Mouse (Mus musculus): ENCODE data around the gene Ifna6. TPM values are rescaled to one million over a fixed set of nuclear protein-coding genes. Genes with fewer than 3 reads are reported as not detected.

Gene Ifna6
- polyA plus RNA-seq, 1 experiment from 2014 or later = not detected

GRCm38 (mm10) chr4:88876520-88876919, 49.3 kb downstream of the Ifna6 start:
- H3K27ac ChIP-seq (ENCODE audit: low read length) = no peak overlapping the region
- no peak overlapping the region for H3K9ac ChIP-seq (replicated peaks; ENCODE audit: low read depth, low read length)
- no peaks in the 10 kb centered on the region for H3K4me1 ChIP-seq (ENCODE audit: control insufficient read depth, insufficient read depth, low read length)
- no peak for ATAC-seq (ENCODE audit: insufficient number of reproducible peaks, insufficient read depth, low FRiP score, low read depth)
- H3K4me2 ChIP-seq (replicated peaks; ENCODE audit: low read depth, low read length) = no peak overlapping the region
- no peak overlapping the region for H3K4me3 ChIP-seq (ENCODE audit: low read depth, low read length)
- H3K27me3 ChIP-seq (ENCODE audit: control insufficient read depth, insufficient read depth, low read length) = no peaks in the 10 kb centered on the region
- WGBS = 82% methylated on average over 4 of the region's 4 CpGs
- H3K36me3 ChIP-seq (ENCODE audit: control insufficient read depth, insufficient read depth, low read length) = no peaks in the 10 kb centered on the region
- H3K9me3 ChIP-seq (ENCODE audit: control insufficient read depth, low read depth, low read length) = no peaks in the 10 kb centered on the region

Other genes with a start within 250 kb of the Ifna6 start
- gene Ifna9, start 235.0 kb upstream of the Ifna6 start, polyA plus RNA-seq (2014; fragmentation: Nextera tagmentation; extraction: Ambion mirVana) = not detected in 2 replicates
- not detected in 2 replicates for gene Ifna12, start 224.0 kb upstream of the Ifna6 start, polyA plus RNA-seq (2014; fragmentation: Nextera tagmentation; extraction: Ambion mirVana)
- gene C87499, start 193.0 kb upstream of the Ifna6 start, polyA plus RNA-seq (2014; fragmentation: Nextera tagmentation; extraction: Ambion mirVana) = not detected in 2 replicates
- not detected in 2 replicates for gene Ifna13, start 183.0 kb upstream of the Ifna6 start, polyA plus RNA-seq (2014; fragmentation: Nextera tagmentation; extraction: Ambion mirVana)
- gene Ifna16, start 150.5 kb upstream of the Ifna6 start, polyA plus RNA-seq (2014; fragmentation: Nextera tagmentation; extraction: Ambion mirVana) = not detected in 2 replicates
- gene Ifna2, start 143.5 kb upstream of the Ifna6 start, polyA plus RNA-seq (2014; fragmentation: Nextera tagmentation; extraction: Ambion mirVana) = not detected in 2 replicates
- not detected in 2 replicates for gene Ifnab, start 136.1 kb upstream of the Ifna6 start, polyA plus RNA-seq (2014; fragmentation: Nextera tagmentation; extraction: Ambion mirVana)
- gene Gm26566, start 105.6 kb upstream of the Ifna6 start, polyA plus RNA-seq (2014; fragmentation: Nextera tagmentation; extraction: Ambion mirVana) = 0.64 and 1.7 TPM in 2 replicates
- gene Klhl9, start 105.0 kb upstream of the Ifna6 start, polyA plus RNA-seq (2014; fragmentation: Nextera tagmentation; extraction: Ambion mirVana) = 121 and 128 TPM in 2 replicates
- not detected in 2 replicates for gene Gm13271, start 72.5 kb upstream of the Ifna6 start, polyA plus RNA-seq (2014; fragmentation: Nextera tagmentation; extraction: Ambion mirVana)
- gene Gm13283, start 67.3 kb upstream of the Ifna6 start, polyA plus RNA-seq (2014; fragmentation: Nextera tagmentation; extraction: Ambion mirVana) = 0.24 TPM in 1 of 2 replicates, not detected in the other
- 0.26 and 0.43 TPM in 2 replicates for gene Gm13290, start 53.6 kb upstream of the Ifna6 start, polyA plus RNA-seq (2014; fragmentation: Nextera tagmentation; extraction: Ambion mirVana)
- gene Gm13289, start 50.5 kb upstream of the Ifna6 start, polyA plus RNA-seq (2014; fragmentation: Nextera tagmentation; extraction: Ambion mirVana) = not detected in 2 replicates
- not detected in 2 replicates for gene Gm13272, start 47.6 kb upstream of the Ifna6 start, polyA plus RNA-seq (2014; fragmentation: Nextera tagmentation; extraction: Ambion mirVana)
- not detected in 2 replicates for gene Ifnz, start 45.3 kb upstream of the Ifna6 start, polyA plus RNA-seq (2014; fragmentation: Nextera tagmentation; extraction: Ambion mirVana)
- not detected in 2 replicates for gene Gm13276, start 41.7 kb upstream of the Ifna6 start, polyA plus RNA-seq (2014; fragmentation: Nextera tagmentation; extraction: Ambion mirVana)
- not detected in 2 replicates for gene Gm13277, start 38.8 kb upstream of the Ifna6 start, polyA plus RNA-seq (2014; fragmentation: Nextera tagmentation; extraction: Ambion mirVana)
- not detected in 2 replicates for gene Gm13278, start 35.9 kb upstream of the Ifna6 start, polyA plus RNA-seq (2014; fragmentation: Nextera tagmentation; extraction: Ambion mirVana)
- not detected in 2 replicates for gene Gm13275, start 32.9 kb upstream of the Ifna6 start, polyA plus RNA-seq (2014; fragmentation: Nextera tagmentation; extraction: Ambion mirVana)
- gene Gm13279, start 30.0 kb upstream of the Ifna6 start, polyA plus RNA-seq (2014; fragmentation: Nextera tagmentation; extraction: Ambion mirVana) = not detected in 2 replicates
- 1.00 and 1.5 TPM in 2 replicates for gene Gm13285, start 27.8 kb upstream of the Ifna6 start, polyA plus RNA-seq (2014; fragmentation: Nextera tagmentation; extraction: Ambion mirVana)
- gene Gm13287, start 24.2 kb upstream of the Ifna6 start, polyA plus RNA-seq (2014; fragmentation: Nextera tagmentation; extraction: Ambion mirVana) = not detected in 2 replicates
- not detected in 2 replicates for gene Gm13288, start 21.9 kb upstream of the Ifna6 start, polyA plus RNA-seq (2014; fragmentation: Nextera tagmentation; extraction: Ambion mirVana)
- not detected in 2 replicates for gene Ifna7, start 11.2 kb upstream of the Ifna6 start, polyA plus RNA-seq (2014; fragmentation: Nextera tagmentation; extraction: Ambion mirVana)
- gene Ifna11, start 7.5 kb upstream of the Ifna6 start, polyA plus RNA-seq (2014; fragmentation: Nextera tagmentation; extraction: Ambion mirVana) = not detected in 2 replicates
- gene Ifna5, start 8.1 kb downstream of the Ifna6 start, polyA plus RNA-seq (2014; fragmentation: Nextera tagmentation; extraction: Ambion mirVana) = not detected in 2 replicates
- gene Ifna4, start 14.4 kb downstream of the Ifna6 start, polyA plus RNA-seq (2014; fragmentation: Nextera tagmentation; extraction: Ambion mirVana) = not detected in 2 replicates
- not detected in 2 replicates for gene Ifna1, start 22.7 kb downstream of the Ifna6 start, polyA plus RNA-seq (2014; fragmentation: Nextera tagmentation; extraction: Ambion mirVana)
- not detected in 2 replicates for gene Ifne, start 52.8 kb downstream of the Ifna6 start, polyA plus RNA-seq (2014; fragmentation: Nextera tagmentation; extraction: Ambion mirVana)